Mouse (Mus musculus) MEL (cell line): ENCODE results near the gene Gm9837.

ENCODE experiments used
- CTCF ChIP-seq, 3 experiments: IDR thresholded peaks in 2 of 3; conservative IDR thresholded peaks in 1 of 3; 2 replicates each; pipeline ENCODE4 v1.5.1; 2011 to 2012; ENCODE audit warnings: low read length in 3 of 3, low read depth in 2 of 3, mild to moderate bottlenecking in 2 of 3, improper control_type of control experiment in 1 of 3, inconsistent platforms in 1 of 3, mixed read lengths in 1 of 3, moderate library complexity in 1 of 3; ENCODE audit not compliant: control insufficient read depth in 1 of 3, insufficient read depth in 1 of 3, poor library complexity in 1 of 3, severe bottlenecking in 1 of 3
- ELF1 ChIP-seq: IDR thresholded peaks from 2 replicates; pipeline ENCODE4 v1.6.1; 2014; ENCODE audit warnings: low read depth, mild to moderate bottlenecking, inconsistent platforms, low read length, improper control_type of control experiment, moderate library complexity
- GATA1 ChIP-seq: IDR thresholded peaks from 2 replicates; pipeline ENCODE4 v1.6.1; 2011; ENCODE audit warnings: low read depth, low read length, improper control_type of control experiment
- JUND ChIP-seq: IDR thresholded peaks from 2 replicates; pipeline ENCODE4 v1.6.1; 2011; ENCODE audit warnings: low read depth, mild to moderate bottlenecking, improper control_type of control experiment, low read length
- MEF2A ChIP-seq: IDR thresholded peaks from 2 replicates; pipeline ENCODE4 v1.6.1; 2014; ENCODE audit warnings: low read depth, mild to moderate bottlenecking, inconsistent platforms, low read length, improper control_type of control experiment; ENCODE audit not compliant: poor library complexity, insufficient replicate concordance, severe bottlenecking; ENCODE audit errors: extremely low read depth
- MYC ChIP-seq: IDR thresholded peaks from 2 replicates; pipeline ENCODE4 v1.6.1; 2011; ENCODE audit warnings: low read depth, mild to moderate bottlenecking, low read length, improper control_type of control experiment, moderate library complexity
- POLR2A ChIP-seq, 2 experiments: IDR thresholded peaks; 2 replicates each; pipeline ENCODE4 v1.6.1; 2011 to 2012; ENCODE audit warnings: low read length in 2 of 2, mild to moderate bottlenecking in 2 of 2, control low read depth in 1 of 2, improper control_type of control experiment in 1 of 2, low read depth in 1 of 2, moderate library complexity in 1 of 2; ENCODE audit not compliant: control insufficient read depth in 1 of 2, insufficient read depth in 1 of 2, poor library complexity in 1 of 2
- POLR2AphosphoS2 ChIP-seq: IDR thresholded peaks from 2 replicates; pipeline ENCODE4 v1.6.1; 2011; ENCODE audit warnings: low read length, improper control_type of control experiment
- POLR2AphosphoS5 ChIP-seq: IDR thresholded peaks from 2 replicates; pipeline ENCODE4 v1.6.1; 2012; ENCODE audit warnings: low read depth, borderline replicate concordance, mild to moderate bottlenecking, inconsistent platforms, low read length, moderate library complexity, mixed read lengths
- TCF12 ChIP-seq: IDR thresholded peaks from 2 replicates; pipeline ENCODE4 v1.6.1; 2014; ENCODE audit warnings: low read depth, mild to moderate bottlenecking, inconsistent platforms, low read length, improper control_type of control experiment, moderate library complexity

GRCm38 (mm10) chr11:53508591-53508990 is 38.3 kb upstream of the Gm9837 start:
- no peak for TF ChIP-seq POLR2A (IDR thresholded peaks at IDR 0.05; ENCODE audit: control insufficient read depth in 1 of 2, insufficient read depth in 1 of 2, low read depth in 1 of 2, low read length in 2 of 2, poor library complexity in 1 of 2)
- TF ChIP-seq JUND = no peak
- TF ChIP-seq POLR2AphosphoS5 = no peak
- TF ChIP-seq GATA1 = no peak
- no peak for TF ChIP-seq CTCF (IDR thresholded peaks at IDR 0.05 in 2 of 3, conservative IDR thresholded peaks at IDR 0.05 in 1 of 3; ENCODE audit: control insufficient read depth in 1 of 3, insufficient read depth in 1 of 3, low read depth in 2 of 3, low read length in 3 of 3, poor library complexity in 1 of 3, severe bottlenecking in 1 of 3)
- no peak for TF ChIP-seq MEF2A
- TF ChIP-seq TCF12 = no peak
- TF ChIP-seq MYC = no peak
- no peak for TF ChIP-seq POLR2AphosphoS2
- TF ChIP-seq ELF1 = no peak
